Mouse (Mus musculus) kidney, postnatal 0 days (tissue): ENCODE measurements around the gene Lsm12. TPM values are rescaled to one million over a fixed set of nuclear protein-coding genes. Genes with fewer than 3 reads are reported as not detected.

Experiments
- ATAC-seq: fragments of 200-750 bp; cut with Nextera tagmentation; replicated peaks from 2 replicates; pipeline ENCODE4 v1.8.0; 2017; ENCODE audit warnings: low read depth, moderate number of reproducible peaks, moderate TSS enrichment, moderate library complexity; ENCODE audit not compliant: low FRiP score
- DNase-seq: peaks from one replicate; pipeline ENCODE4 v3.0.0-alpha.2; 2016; ENCODE audit warnings: low spot score
- H3K27ac ChIP-seq: fragments of 300-500 bp; sonication (generic); 2 replicates; pipeline ENCODE4 v1.5.1; 2014; ENCODE audit warnings: mild to moderate bottlenecking
- H3K27me3 ChIP-seq: fragments of 300-500 bp; sonication (generic); 2 replicates; pipeline ENCODE4 v1.6.1; 2014; ENCODE audit warnings: low read length, mixed read lengths; ENCODE audit not compliant: insufficient read depth
- H3K36me3 ChIP-seq: fragments of 300-500 bp; sonication (generic); 2 replicates; pipeline ENCODE4 v1.6.1; 2014; ENCODE audit warnings: low read length, mixed read lengths; ENCODE audit not compliant: insufficient read depth
- H3K4me1 ChIP-seq: fragments of 300-500 bp; sonication (generic); replicated peaks from 2 replicates; pipeline ENCODE4 v1.6.1; 2014; ENCODE audit warnings: antibody characterized with exemption, low read length, mixed read lengths; ENCODE audit not compliant: insufficient read depth
- H3K4me2 ChIP-seq: fragments of 300-500 bp; sonication (generic); 2 replicates; pipeline ENCODE4 v1.6.1; 2014; ENCODE audit warnings: mild to moderate bottlenecking, low read length, moderate library complexity, mixed read lengths
- H3K4me3 ChIP-seq: fragments of 300-500 bp; sonication (generic); replicated peaks from 2 replicates; pipeline ENCODE4 v1.5.1; 2014; ENCODE audit warnings: low read depth, low read length
- H3K9ac ChIP-seq: fragments of 300-500 bp; sonication (generic); 2 replicates; pipeline ENCODE4 v1.6.1; 2014; ENCODE audit warnings: low read depth, low read length
- H3K9me3 ChIP-seq: fragments of 300-500 bp; sonication (generic); replicated peaks from 2 replicates; pipeline ENCODE4 v1.6.1; 2016; ENCODE audit warnings: low read length, inconsistent platforms, mixed read lengths
- CTCF ChIP-seq: IDR thresholded peaks from 2 replicates; pipeline ENCODE4 v1.5.1; 2016; ENCODE audit warnings: antibody characterized with exemption, low read depth, mild to moderate bottlenecking, moderate library complexity
- WGBS: fragments of 180-500 bp; shearing (Covaris S2); extraction: QIAGEN DNeasy Blood & Tissue Kit; methylation state at CpG from one replicate; pipeline ENCODE4 v1.1.7; 2014; 5-methylcytosine and 5-hydroxymethylcytosine counted together
- polyA plus RNA-seq: library from polyadenylated mRNA; unstranded; fragments of >200 nt; fragmentation: Nextera tagmentation; extraction: Ambion mirVana; gene quantifications from 2 replicates; pipeline ENCODE4 v1.2.1, GENCODE M21; 2015

The Lsm12 gene
- polyA plus RNA-seq, 1 experiment from 2014 or later, result 123 TPM

- Histone ChIP-seq H3K9ac (peak within 1 kb of the TSS; percentile 69), H3K27ac (peak within 1 kb of the TSS; percentile 75), H3K36me3 (peaks cover 6% of the 10 kb centered on the region; the same call in 1 of the 2 replicates), H3K4me2 (peak within 1 kb of the TSS; percentile 86), H3K9me3 (no peaks in the 10 kb centered on the region), H3K4me1 (peaks cover 16% of the 10 kb centered on the region; the same call in 1 of the 2 replicates), H3K4me3 (peak within 1 kb of the TSS; percentile 61), H3K27me3 (no peaks in the 10 kb centered on the region)
- WGBS, result 1% methylated on average over 50 of the region's 50 CpGs
- DNase-seq (peak; percentile 95), ATAC-seq (peak; percentile 85)
- TF ChIP-seq CTCF, result no peak
These were observed 4.7 kb upstream of the Lsm12 start, which contains the start of gene G6pc3 for GRCm38 (mm10) chr11:102189461-102190436. Gene G6pc3 (plus strand): TSS chr11:102189620.

- ATAC-seq (no peak), DNase-seq (no peak)
- Histone ChIP-seq H3K4me1 (peaks cover 16% of the 10 kb centered on the region; the same call in 1 of the 2 replicates), H3K9ac (no peak overlapping the region), H3K27me3 (no peaks in the 10 kb centered on the region), H3K36me3 (peaks cover 6% of the 10 kb centered on the region; the same call in 1 of the 2 replicates), H3K27ac (peak overlapping the region; percentile 42; the same call in 1 of the 2 replicates), H3K4me3 (peak overlapping the region; percentile 61), H3K9me3 (no peaks in the 10 kb centered on the region), H3K4me2 (peak overlapping the region; percentile 86)
- no peak for TF ChIP-seq CTCF
- WGBS, result 66% methylated on average over 6 of the region's 6 CpGs
These were observed 3.9 kb upstream of the Lsm12 start for GRCm38 (mm10) chr11:102188980-102189379.

GRCm38 (mm10) chr11:102186235-102186634 lies 1.1 kb upstream of the Lsm12 start:
- H3K4me2 ChIP-seq, result no peak overlapping the region
- no peak overlapping the region for H3K4me3 ChIP-seq
- peaks cover 16% of the 10 kb centered on the region; the same call in 1 of the 2 replicates for H3K4me1 ChIP-seq
- H3K27me3 ChIP-seq, result no peaks in the 10 kb centered on the region
- DNase-seq, result no peak
- H3K9me3 ChIP-seq, result no peaks in the 10 kb centered on the region
- ATAC-seq, result no peak
- no peak overlapping the region for H3K9ac ChIP-seq
- H3K27ac ChIP-seq, result no peak overlapping the region
- no peaks in the 10 kb centered on the region for H3K36me3 ChIP-seq
- 71% methylated on average over 1 of the region's 1 CpGs for WGBS
- TF ChIP-seq CTCF, result no peak

- ATAC-seq, result no peak
- Histone ChIP-seq H3K27ac (peak overlapping the region; percentile 93), H3K9ac (peak overlapping the region; percentile 89; the same call in 1 of the 2 replicates)
These were observed 581 bp upstream of the Lsm12 start for GRCm38 (mm10) chr11:102185677-102186076.

GRCm38 (mm10) chr11:102184253-102184645 lies 847 bp downstream of the Lsm12 start:
- peak; percentile 30 for DNase-seq
- Histone ChIP-seq H3K4me3 (peak overlapping the region; percentile 87), H3K27me3 (no peaks in the 10 kb centered on the region), H3K36me3 (no peaks in the 10 kb centered on the region), H3K9me3 (no peaks in the 10 kb centered on the region), H3K27ac (peak overlapping the region; percentile 93), H3K4me2 (peak overlapping the region; percentile 82), H3K9ac (peak overlapping the region; percentile 89), H3K4me1 (peaks cover 4% of the 10 kb centered on the region; the same call in 1 of the 2 replicates)
- ATAC-seq, result no peak
- WGBS, result 2% methylated on average over 7 of the region's 7 CpGs
- no peak for TF ChIP-seq CTCF

More at GRCm38 (mm10) chr11:102185677-102186076, 581 bp upstream of the Lsm12 start:
- DNase-seq, result no peak
- 45% methylated on average over 3 of the region's 3 CpGs for WGBS
- no peaks in the 10 kb centered on the region for H3K27me3 ChIP-seq
- no peaks in the 10 kb centered on the region for H3K36me3 ChIP-seq
- peak overlapping the region; percentile 87 for H3K4me3 ChIP-seq
- TF ChIP-seq CTCF, result no peak
- H3K9me3 ChIP-seq, result no peaks in the 10 kb centered on the region
- H3K4me2 ChIP-seq, result peak overlapping the region; percentile 82
- H3K4me1 ChIP-seq, result peaks cover 12% of the 10 kb centered on the region; the same call in 1 of the 2 replicates

GRCm38 (mm10) chr11:102179836-102180235 lies 5.3 kb downstream of the Lsm12 start:
- no peak overlapping the region for H3K9ac ChIP-seq
- 0 out of 2 replicates have a peak, but pooled peaks cover 3% of the 10 kb centered on the region for H3K4me1 ChIP-seq
- H3K27me3 ChIP-seq, result no peaks in the 10 kb centered on the region
- TF ChIP-seq CTCF, result no peak
- ATAC-seq (no peak), DNase-seq (peak; percentile 55)
- no peaks in the 10 kb centered on the region for H3K9me3 ChIP-seq
- H3K4me3 ChIP-seq, result no peak overlapping the region
- H3K36me3 ChIP-seq, result no peaks in the 10 kb centered on the region
- H3K27ac ChIP-seq, result no peak overlapping the region
- H3K4me2 ChIP-seq, result no peak overlapping the region
